Mouse (Mus musculus): ENCODE data around the gene Itga6. TPM values are rescaled to one million over a fixed set of nuclear protein-coding genes. Genes with fewer than 3 reads are reported as not detected.
A peak's percentile ranks its signal among the peaks of the same experiment; 100 is the strongest.

The Itga6 gene
- polyA plus RNA-seq, 1 experiment = 75.0 TPM

- no peaks in the 10 kb centered on the region for H3K9me3 ChIP-seq
Observed at GRCm38 (mm10) chr2:71774246-71774951, 29.0 kb downstream of the Itga6 start.

GRCm38 (mm10) chr2:71775201-71775611 lies 29.8 kb downstream of the Itga6 start:
- no peaks in the 10 kb centered on the region for H3K9me3 ChIP-seq
- TF ChIP-seq FLI1 (IDR thresholded peaks at IDR 0.05; ENCODE audit: low read length) (no peak), GATA1 (IDR thresholded peaks at IDR 0.05; ENCODE audit: borderline replicate concordance, low read length) (no peak)

More at GRCm38 (mm10) chr2:71774246-71774951, 29.0 kb downstream of the Itga6 start:
- Histone ChIP-seq H3K4me1 (peaks cover 73% of the 10 kb centered on the region), H3K27me3 (replicated peaks) (no peaks in the 10 kb centered on the region), H3K4me3 (replicated peaks) (no peak overlapping the region), H3K36me3 (replicated peaks; ENCODE audit: low read length) (no peaks in the 10 kb centered on the region)
- no peak for TF ChIP-seq FLI1 (IDR thresholded peaks at IDR 0.05; ENCODE audit: low read length)
- no peak for TF ChIP-seq GATA1 (IDR thresholded peaks at IDR 0.05; ENCODE audit: borderline replicate concordance, low read length)

DNA sequence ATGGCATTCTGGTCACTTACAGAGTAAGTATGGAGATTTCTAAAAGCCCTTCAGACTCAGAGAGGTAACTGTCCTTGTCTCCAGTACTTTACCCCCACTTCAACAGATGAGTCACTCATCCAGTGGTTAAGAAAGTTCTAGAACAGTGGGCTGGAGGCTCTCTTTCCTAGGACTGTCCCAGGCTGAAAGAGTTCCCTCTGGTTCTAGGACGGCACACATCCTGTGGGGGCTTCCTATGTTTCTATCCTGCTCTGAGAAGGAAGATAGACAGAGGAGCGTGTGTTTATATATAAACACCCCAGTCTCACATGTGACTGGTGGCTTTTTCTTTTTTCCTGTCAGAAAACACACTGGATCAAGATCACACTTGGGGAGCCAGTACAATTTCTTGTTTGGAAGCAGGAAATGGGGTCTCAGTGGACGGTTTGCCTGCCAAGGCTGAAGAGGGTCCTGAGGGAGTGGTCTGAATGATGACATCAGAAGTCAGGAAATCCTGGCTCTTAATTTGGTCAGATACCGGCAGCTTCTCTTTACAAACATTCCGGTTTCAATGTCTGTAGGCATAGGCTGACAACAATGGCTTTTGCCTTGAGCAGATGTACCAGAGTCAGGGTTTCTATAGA lies 34.0 kb downstream of the Itga6 start:
- Histone ChIP-seq H3K27me3 (replicated peaks) (no peaks in the 10 kb centered on the region), H3K4me3 (replicated peaks) (peak overlapping the region; percentile 46), H3K4me1 (peaks cover 68% of the 10 kb centered on the region), H3K9me3 (no peaks in the 10 kb centered on the region), H3K36me3 (replicated peaks; ENCODE audit: low read length) (no peaks in the 10 kb centered on the region)
- no peak for TF ChIP-seq FLI1 (IDR thresholded peaks at IDR 0.05; ENCODE audit: low read length)
- TF ChIP-seq GATA1 (IDR thresholded peaks at IDR 0.05; ENCODE audit: borderline replicate concordance, low read length) = no peak

More at GRCm38 (mm10) chr2:71775201-71775611, 29.8 kb downstream of the Itga6 start:
- Histone ChIP-seq H3K4me3 (replicated peaks) (no peak overlapping the region), H3K4me1 (peaks cover 79% of the 10 kb centered on the region), H3K27me3 (replicated peaks) (no peaks in the 10 kb centered on the region), H3K36me3 (replicated peaks; ENCODE audit: low read length) (no peaks in the 10 kb centered on the region)

DNA sequence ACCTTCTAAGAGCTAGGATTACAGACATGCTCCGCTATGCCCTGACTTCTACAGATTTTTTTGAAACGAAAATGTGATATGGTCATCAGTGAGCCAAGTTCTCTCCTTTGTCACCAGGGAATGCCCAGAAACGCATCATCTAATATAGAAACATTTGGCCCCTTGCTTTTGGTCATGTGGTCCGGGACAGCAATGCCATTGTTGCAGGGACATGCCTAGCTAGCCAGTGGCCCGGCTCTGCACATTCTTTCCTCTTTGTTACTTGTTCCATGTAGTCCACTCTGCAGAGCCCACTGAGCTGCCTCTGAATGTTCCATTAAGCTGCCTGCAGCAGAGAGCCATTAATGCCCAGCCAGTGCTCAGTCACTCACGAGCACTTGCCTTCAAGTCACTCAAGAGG lies 34.6 kb downstream of the Itga6 start:
- no peaks in the 10 kb centered on the region for H3K36me3 ChIP-seq (replicated peaks; ENCODE audit: low read length)
- no peaks in the 10 kb centered on the region for H3K27me3 ChIP-seq (replicated peaks)
- no peak for TF ChIP-seq GATA1 (IDR thresholded peaks at IDR 0.05; ENCODE audit: borderline replicate concordance, low read length)
- TF ChIP-seq FLI1 (IDR thresholded peaks at IDR 0.05; ENCODE audit: low read length) = no peak
- H3K4me3 ChIP-seq (replicated peaks) = peak overlapping the region; percentile 50
- no peaks in the 10 kb centered on the region for H3K9me3 ChIP-seq
- peaks cover 68% of the 10 kb centered on the region for H3K4me1 ChIP-seq

GRCm38 (mm10) chr2:71785260-71785659 lies 39.8 kb downstream of the Itga6 start:
- TF ChIP-seq GATA1 (IDR thresholded peaks at IDR 0.05; ENCODE audit: borderline replicate concordance, low read length) (no peak), FLI1 (IDR thresholded peaks at IDR 0.05; ENCODE audit: low read length) (no peak)
- no peak overlapping the region for H3K4me3 ChIP-seq (replicated peaks)
- no peaks in the 10 kb centered on the region for H3K27me3 ChIP-seq (replicated peaks)
- H3K36me3 ChIP-seq (replicated peaks; ENCODE audit: low read length) = peaks cover 22% of the 10 kb centered on the region
- no peaks in the 10 kb centered on the region; the same call in 1 of the 2 replicates for H3K9me3 ChIP-seq
- peaks cover 56% of the 10 kb centered on the region for H3K4me1 ChIP-seq

DNA sequence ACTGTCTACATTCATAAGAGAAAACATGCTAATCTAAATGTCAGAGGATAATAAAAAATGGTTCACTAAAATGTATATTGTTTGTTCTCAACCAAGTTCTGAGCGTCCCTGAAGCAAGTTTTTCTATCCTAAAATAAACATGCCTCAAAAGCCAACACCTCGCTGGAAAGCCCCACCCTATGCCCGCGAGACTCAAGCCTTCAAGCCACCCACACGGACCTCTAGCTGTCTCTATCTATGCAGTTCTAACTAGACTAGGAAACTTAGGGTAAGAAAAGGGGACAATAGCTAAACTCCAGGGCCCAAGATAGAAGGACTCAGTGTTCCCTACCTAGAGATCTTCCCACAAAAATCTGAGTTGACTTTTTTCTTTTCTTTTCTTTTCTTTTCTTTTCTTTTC lies 40.6 kb downstream of the Itga6 start:
- peaks cover 56% of the 10 kb centered on the region for H3K4me1 ChIP-seq
- no peaks in the 10 kb centered on the region; the same call in 1 of the 2 replicates for H3K9me3 ChIP-seq
- no peak for TF ChIP-seq GATA1 (IDR thresholded peaks at IDR 0.05; ENCODE audit: borderline replicate concordance, low read length)
- TF ChIP-seq FLI1 (IDR thresholded peaks at IDR 0.05; ENCODE audit: low read length) = no peak
- H3K4me3 ChIP-seq (replicated peaks) = peak overlapping the region; percentile 59
- H3K27me3 ChIP-seq (replicated peaks) = no peaks in the 10 kb centered on the region
- peaks cover 30% of the 10 kb centered on the region for H3K36me3 ChIP-seq (replicated peaks; ENCODE audit: low read length)

DNA sequence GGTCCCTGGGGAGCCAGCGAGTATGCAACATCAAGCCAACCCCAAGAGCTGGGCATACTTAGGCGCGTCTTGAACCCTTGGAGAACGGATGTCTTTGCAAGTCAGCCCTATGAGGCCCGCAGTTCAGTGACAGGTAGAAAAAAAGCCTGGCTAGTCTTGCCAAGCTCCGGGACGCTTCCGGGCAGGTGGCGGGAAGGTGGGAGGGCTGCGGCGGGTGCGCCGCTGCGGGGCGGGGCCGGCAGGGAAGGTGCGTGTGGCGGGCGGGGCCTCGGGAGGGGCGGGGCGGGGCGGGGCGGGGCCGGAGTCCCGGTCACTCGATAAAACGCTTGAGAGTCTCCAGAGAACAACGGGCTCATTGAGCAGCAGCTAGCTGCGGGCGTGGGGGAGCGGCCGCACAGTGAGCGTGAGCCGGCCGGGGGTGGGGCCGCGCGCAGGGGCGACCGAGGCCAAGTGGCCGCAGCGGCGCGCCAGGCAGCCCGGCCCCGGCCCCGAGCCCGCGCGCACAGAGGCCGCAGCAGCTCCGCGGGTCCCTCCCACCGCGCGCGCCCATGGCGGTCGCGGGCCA lies 41.3 kb downstream of the Itga6 start:
- TF ChIP-seq FLI1 (IDR thresholded peaks at IDR 0.05; ENCODE audit: low read length) = no peak
- no peak for TF ChIP-seq GATA1 (IDR thresholded peaks at IDR 0.05; ENCODE audit: borderline replicate concordance, low read length)
- H3K4me1 ChIP-seq = peaks cover 57% of the 10 kb centered on the region
- H3K27me3 ChIP-seq (replicated peaks) = no peaks in the 10 kb centered on the region
- H3K36me3 ChIP-seq (replicated peaks; ENCODE audit: low read length) = peaks cover 37% of the 10 kb centered on the region
- H3K4me3 ChIP-seq (replicated peaks) = peak overlapping the region; percentile 99
- H3K9me3 ChIP-seq = no peaks in the 10 kb centered on the region; the same call in 1 of the 2 replicates

GRCm38 (mm10) chr2:71787156-71787590 lies 41.8 kb downstream of the Itga6 start:
- TF ChIP-seq FLI1 (IDR thresholded peaks at IDR 0.05; ENCODE audit: low read length) = no peak
- no peak for TF ChIP-seq GATA1 (IDR thresholded peaks at IDR 0.05; ENCODE audit: borderline replicate concordance, low read length)
- Histone ChIP-seq H3K27me3 (replicated peaks) (no peaks in the 10 kb centered on the region), H3K4me3 (replicated peaks) (peak overlapping the region; percentile 99), H3K4me1 (peaks cover 59% of the 10 kb centered on the region), H3K36me3 (replicated peaks; ENCODE audit: low read length) (peaks cover 42% of the 10 kb centered on the region), H3K9me3 (no peaks in the 10 kb centered on the region; the same call in 1 of the 2 replicates)

DNA sequence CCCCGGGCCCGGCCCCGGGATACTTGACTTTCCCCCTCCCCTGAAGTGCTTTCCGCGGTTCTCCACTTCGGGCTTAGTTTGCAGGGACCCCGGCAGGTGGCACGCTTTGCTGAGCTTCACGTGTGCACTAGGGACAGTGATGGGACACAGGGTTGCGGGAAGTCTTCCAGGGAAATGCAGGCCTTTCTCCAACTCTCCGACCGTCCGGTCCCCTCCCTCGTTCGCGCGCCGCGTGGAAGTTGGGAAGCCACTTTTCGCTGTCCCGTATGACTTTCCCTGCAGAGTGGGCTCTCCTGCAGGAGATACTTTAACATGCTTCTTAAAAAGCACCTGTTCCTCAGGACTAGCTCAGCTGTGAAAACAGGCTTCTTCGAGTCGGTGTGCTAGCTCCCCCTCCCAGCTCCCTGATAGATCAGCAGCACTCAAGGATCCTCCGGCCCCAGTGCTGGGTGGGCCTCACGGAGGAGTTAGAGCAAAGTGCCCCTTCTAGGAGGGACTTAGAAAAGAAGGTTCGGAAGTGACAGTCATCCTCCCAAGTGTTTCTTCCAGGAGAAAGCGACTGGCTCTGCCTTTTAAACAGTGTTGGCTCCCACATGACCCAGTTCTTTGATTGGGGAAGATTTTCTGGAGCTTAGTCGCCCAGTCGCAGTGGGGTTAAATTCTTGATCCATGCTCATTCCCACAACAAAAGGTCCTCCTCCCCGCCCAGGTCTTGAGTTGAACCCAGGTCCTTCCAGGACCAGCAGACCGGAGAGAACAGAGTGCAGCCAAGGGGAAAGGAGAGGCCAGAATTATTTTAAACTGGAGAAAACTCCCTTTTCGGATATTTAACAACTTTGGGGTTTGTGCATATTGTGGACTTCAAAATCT lies 42.4 kb downstream of the Itga6 start:
- Histone ChIP-seq H3K36me3 (replicated peaks; ENCODE audit: low read length) (peaks cover 48% of the 10 kb centered on the region), H3K4me1 (peaks cover 62% of the 10 kb centered on the region), H3K9me3 (no peaks in the 10 kb centered on the region; the same call in 1 of the 2 replicates), H3K27me3 (replicated peaks) (no peaks in the 10 kb centered on the region), H3K4me3 (replicated peaks) (peak overlapping the region; percentile 99)
- no peak for TF ChIP-seq FLI1 (IDR thresholded peaks at IDR 0.05; ENCODE audit: low read length)
